Mouse (Mus musculus): Measurements from ENCODE around the gene Col16a1. TPM values are rescaled to one million over a fixed set of nuclear protein-coding genes. Genes with fewer than 3 reads are reported as not detected.

Gene Col16a1
- polyA plus RNA-seq, 1 experiment from 2014 or later: 2.3 TPM

DNA sequence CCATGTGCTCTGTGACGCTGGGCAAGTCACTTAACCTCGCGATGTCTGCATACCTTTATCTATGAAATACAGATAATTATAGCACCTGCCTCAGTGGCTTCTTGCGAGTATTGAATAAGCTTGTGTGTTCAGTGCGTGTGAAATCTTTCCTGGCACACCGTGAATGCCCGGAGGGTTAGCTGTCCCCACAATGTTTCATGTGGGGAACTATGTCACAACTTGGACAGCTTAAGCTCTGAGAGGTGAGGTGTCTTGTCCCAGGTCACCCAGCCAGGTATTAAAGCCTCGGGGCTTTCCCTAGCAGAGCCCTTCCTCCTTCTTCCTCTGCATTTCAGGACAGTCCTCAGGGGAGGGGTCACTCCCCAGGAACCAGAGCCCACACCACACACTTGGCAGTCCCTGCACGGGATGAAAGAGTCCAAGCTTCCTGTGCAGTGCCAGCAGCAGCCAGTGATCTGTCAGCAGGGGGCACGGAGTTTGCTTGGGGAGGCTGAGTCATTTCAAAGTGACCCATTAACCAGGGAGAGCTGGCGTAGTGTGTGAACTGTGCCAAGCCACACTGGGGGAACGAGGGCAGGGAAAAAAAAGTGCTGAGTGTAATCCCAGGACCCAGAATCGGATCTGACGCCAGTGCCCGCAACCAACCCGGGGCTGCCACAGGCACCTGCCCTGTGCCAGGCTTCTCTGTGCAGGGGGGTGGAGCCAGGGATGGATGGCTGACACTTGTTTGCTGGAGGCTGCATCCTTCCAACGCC lies 27.3 kb downstream of the Col16a1 start:
- no peak for DNase-seq (ENCODE audit: extremely low spot score, low spot score)
- no peaks in the 10 kb centered on the region for H3K9me3 ChIP-seq
- no peaks in the 10 kb centered on the region for H3K36me3 ChIP-seq (replicated peaks)
- peaks cover 54% of the 10 kb centered on the region for H3K27me3 ChIP-seq (ENCODE audit: poor library complexity, severe bottlenecking)
- H3K4me1 ChIP-seq: peaks cover 40% of the 10 kb centered on the region
- WGBS: 73% methylated on average over 17 of the region's 17 CpGs
- H3K27ac ChIP-seq: 0 out of 2 replicates have a peak overlapping the region, but pooled peaks have one; percentile 30
- no peak overlapping the region for H3K4me3 ChIP-seq

DNA sequence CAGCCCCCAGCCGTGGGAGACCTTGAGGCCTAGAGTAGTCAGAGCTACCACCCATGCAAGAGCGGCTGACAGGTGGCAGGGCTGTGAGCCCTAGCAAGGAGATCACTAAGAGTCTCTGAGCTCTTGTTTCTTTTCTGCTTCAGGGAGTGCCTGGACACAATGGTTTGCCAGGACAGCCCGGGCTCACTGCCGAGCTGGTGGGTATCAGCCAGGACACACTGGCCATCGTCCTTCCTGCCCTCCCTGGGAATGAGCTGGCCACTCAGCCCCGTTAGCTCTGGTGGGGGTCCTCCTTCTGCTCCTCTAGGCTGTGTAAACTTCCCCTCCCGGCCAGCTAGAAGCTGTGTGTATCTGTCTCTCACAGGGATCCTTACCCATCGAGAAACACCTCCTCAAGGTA lies 29.2 kb downstream of the Col16a1 start:
- H3K36me3 ChIP-seq (replicated peaks): no peaks in the 10 kb centered on the region
- H3K27ac ChIP-seq: no peak overlapping the region
- H3K9me3 ChIP-seq: no peaks in the 10 kb centered on the region
- H3K27me3 ChIP-seq (ENCODE audit: poor library complexity, severe bottlenecking): peaks cover 63% of the 10 kb centered on the region
- no peak for DNase-seq (ENCODE audit: extremely low spot score, low spot score)
- 44% methylated on average over 8 of the region's 8 CpGs for WGBS
- H3K4me3 ChIP-seq: no peak overlapping the region
- H3K4me1 ChIP-seq: peaks cover 49% of the 10 kb centered on the region

DNA sequence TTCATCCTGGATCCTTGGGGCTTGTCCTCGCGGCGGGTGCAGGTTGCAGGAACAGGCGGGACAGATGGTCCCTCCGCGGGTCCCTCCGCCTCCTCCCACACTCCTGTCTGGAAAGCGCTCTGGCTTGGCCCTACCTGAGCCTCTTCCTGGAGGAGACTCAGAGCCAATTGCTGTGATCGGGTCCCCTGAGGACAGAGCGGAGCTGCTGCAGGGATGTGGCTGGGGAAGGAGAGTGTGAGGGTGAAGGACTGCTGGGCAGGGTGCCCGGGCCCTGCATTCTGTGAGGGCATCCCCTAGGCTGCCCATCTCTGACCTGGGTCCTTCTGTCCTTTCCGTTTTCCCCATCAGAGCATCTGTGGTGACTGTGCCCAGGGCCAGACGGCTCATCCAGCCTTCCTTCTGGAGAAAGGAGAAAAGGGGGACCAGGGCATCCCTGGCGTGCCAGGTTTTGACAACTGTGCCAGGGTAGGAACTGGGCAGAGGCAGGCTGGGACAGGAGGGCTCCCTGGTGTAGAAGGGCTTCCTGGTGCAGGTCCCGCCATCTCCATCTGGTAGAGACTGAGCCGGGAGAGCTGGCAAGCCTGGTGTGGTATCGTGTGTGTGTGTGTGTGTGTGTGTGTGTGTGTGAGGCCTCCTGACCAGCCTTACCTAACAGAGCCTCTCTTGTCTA lies 31.3 kb downstream of the Col16a1 start:
- Histone ChIP-seq H3K27me3 (ENCODE audit: poor library complexity, severe bottlenecking) (peaks cover 71% of the 10 kb centered on the region), H3K9me3 (no peaks in the 10 kb centered on the region), H3K4me3 (no peak overlapping the region), H3K4me1 (peaks cover 64% of the 10 kb centered on the region), H3K36me3 (replicated peaks) (no peaks in the 10 kb centered on the region), H3K27ac (no peak overlapping the region)
- DNase-seq (ENCODE audit: extremely low spot score, low spot score): no peak
- 70% methylated on average over 17 of the region's 17 CpGs for WGBS

- Histone ChIP-seq H3K27me3 (ENCODE audit: poor library complexity, severe bottlenecking) (peaks cover 75% of the 10 kb centered on the region), H3K36me3 (replicated peaks) (no peaks in the 10 kb centered on the region), H3K9me3 (no peaks in the 10 kb centered on the region), H3K4me3 (no peak overlapping the region), H3K4me1 (peaks cover 70% of the 10 kb centered on the region), H3K27ac (no peak overlapping the region)
- 63% methylated on average over 3 of the region's 3 CpGs for WGBS
- DNase-seq (ENCODE audit: extremely low spot score, low spot score): no peak
These were observed 31.9 kb downstream of the Col16a1 start for GRCm38 (mm10) chr4:130079521-130079920.

GRCm38 (mm10) chr4:130081345-130082190 lies 33.9 kb downstream of the Col16a1 start:
- 84% methylated on average over 19 of the region's 19 CpGs for WGBS
- no peak overlapping the region for H3K4me3 ChIP-seq
- H3K9me3 ChIP-seq: no peaks in the 10 kb centered on the region
- H3K27me3 ChIP-seq (ENCODE audit: poor library complexity, severe bottlenecking): peaks cover 70% of the 10 kb centered on the region
- peaks cover 55% of the 10 kb centered on the region for H3K4me1 ChIP-seq
- peak overlapping the region; percentile 60; the same call in 1 of the 2 replicates for H3K27ac ChIP-seq
- H3K36me3 ChIP-seq (replicated peaks): no peaks in the 10 kb centered on the region
- DNase-seq (ENCODE audit: extremely low spot score, low spot score): no peak

DNA sequence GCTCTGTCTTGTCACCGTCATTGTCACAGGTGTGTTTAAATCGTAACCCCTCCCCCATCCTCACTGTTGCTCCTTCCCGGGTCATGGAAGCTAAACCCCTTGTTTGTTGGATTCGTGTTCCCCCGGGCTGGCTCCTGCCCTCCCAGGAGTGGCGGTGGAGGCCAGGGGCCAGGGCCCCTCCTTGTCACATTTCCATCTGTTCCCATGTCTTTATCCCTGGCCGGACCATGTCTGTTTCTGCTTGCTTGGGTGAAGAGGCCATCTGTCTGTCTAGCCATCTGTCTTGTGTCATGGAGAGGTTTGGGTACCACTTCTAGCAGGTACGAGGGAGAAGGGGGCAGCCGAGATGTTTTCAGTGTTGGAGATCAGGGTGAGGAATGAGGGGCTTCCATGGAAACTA lies 34.6 kb downstream of the Col16a1 start:
- H3K4me1 ChIP-seq: peaks cover 52% of the 10 kb centered on the region
- no peaks in the 10 kb centered on the region for H3K36me3 ChIP-seq (replicated peaks)
- H3K27me3 ChIP-seq (ENCODE audit: poor library complexity, severe bottlenecking): peaks cover 70% of the 10 kb centered on the region
- no peaks in the 10 kb centered on the region for H3K9me3 ChIP-seq
- WGBS: 69% methylated on average over 9 of the region's 9 CpGs
- no peak overlapping the region for H3K4me3 ChIP-seq
- no peak for DNase-seq (ENCODE audit: extremely low spot score, low spot score)
- H3K27ac ChIP-seq: 0 out of 2 replicates have a peak overlapping the region, but pooled peaks have one; percentile 25

GRCm38 (mm10) chr4:130084331-130084945 lies 36.8 kb downstream of the Col16a1 start:
- Histone ChIP-seq H3K4me3 (no peak overlapping the region), H3K27me3 (ENCODE audit: poor library complexity, severe bottlenecking) (peaks cover 70% of the 10 kb centered on the region), H3K36me3 (replicated peaks) (no peaks in the 10 kb centered on the region), H3K27ac (no peak overlapping the region), H3K4me1 (peaks cover 44% of the 10 kb centered on the region), H3K9me3 (no peaks in the 10 kb centered on the region)
- 56% methylated on average over 7 of the region's 7 CpGs for WGBS
- DNase-seq (ENCODE audit: extremely low spot score, low spot score): no peak

GRCm38 (mm10) chr4:130085246-130085820 lies 37.7 kb downstream of the Col16a1 start:
- H3K9me3 ChIP-seq: no peaks in the 10 kb centered on the region
- peaks cover 42% of the 10 kb centered on the region for H3K4me1 ChIP-seq
- peaks cover 64% of the 10 kb centered on the region for H3K27me3 ChIP-seq (ENCODE audit: poor library complexity, severe bottlenecking)
- H3K27ac ChIP-seq: no peak overlapping the region
- 78% methylated on average over 12 of the region's 12 CpGs for WGBS
- H3K36me3 ChIP-seq (replicated peaks): no peaks in the 10 kb centered on the region
- no peak overlapping the region for H3K4me3 ChIP-seq
- no peak for DNase-seq (ENCODE audit: extremely low spot score, low spot score)

DNA sequence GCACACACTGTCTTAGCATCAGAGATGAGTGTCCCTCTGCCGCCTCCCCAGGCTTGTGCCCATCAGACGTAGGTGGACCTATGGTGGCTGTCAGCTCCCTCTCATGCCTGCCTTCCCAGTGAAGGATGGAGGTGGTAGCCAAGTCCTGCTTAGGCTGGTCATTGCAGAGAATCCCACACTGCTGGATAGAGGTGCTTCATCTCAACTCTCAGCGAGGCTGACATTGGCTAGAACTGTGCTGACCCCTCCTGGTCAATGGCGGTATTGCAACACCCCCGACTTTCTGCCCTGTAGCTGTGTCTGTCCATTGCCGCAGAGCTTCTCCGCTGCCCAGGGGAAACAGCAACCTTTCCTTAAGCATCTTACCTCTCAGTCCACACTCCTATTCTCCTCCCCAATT lies 39.7 kb downstream of the Col16a1 start:
- H3K4me3 ChIP-seq: no peak overlapping the region
- no peak overlapping the region for H3K27ac ChIP-seq
- 10% methylated on average over 7 of the region's 7 CpGs for WGBS
- peaks cover 37% of the 10 kb centered on the region for H3K4me1 ChIP-seq
- peaks cover 63% of the 10 kb centered on the region for H3K27me3 ChIP-seq (ENCODE audit: poor library complexity, severe bottlenecking)
- peak; percentile 92 for DNase-seq (ENCODE audit: extremely low spot score, low spot score)
- H3K36me3 ChIP-seq (replicated peaks): no peaks in the 10 kb centered on the region
- H3K9me3 ChIP-seq: no peaks in the 10 kb centered on the region

DNA sequence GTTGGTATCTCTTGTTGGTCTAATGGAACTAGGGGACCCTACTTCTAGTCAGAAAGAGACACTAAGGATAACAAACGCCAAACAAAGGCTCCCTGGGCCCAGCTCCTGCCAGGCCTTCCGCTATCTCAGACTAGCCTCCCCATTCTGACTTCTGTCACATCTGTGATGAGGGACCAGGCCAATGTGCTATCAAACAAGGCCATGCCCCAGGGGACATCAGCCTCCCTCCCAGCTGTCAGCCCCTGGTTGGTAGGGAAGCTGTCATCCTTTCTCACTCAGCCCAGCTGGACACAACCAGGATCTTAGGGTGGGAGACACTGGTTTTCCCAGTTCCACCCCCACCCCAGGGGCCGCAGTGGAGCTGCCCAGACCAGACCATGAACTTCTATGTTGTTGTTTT lies 47.5 kb downstream of the Col16a1 start:
- Histone ChIP-seq H3K9me3 (no peaks in the 10 kb centered on the region), H3K27ac (0 out of 2 replicates have a peak overlapping the region, but pooled peaks have one; percentile 3), H3K36me3 (replicated peaks) (no peaks in the 10 kb centered on the region), H3K4me3 (no peak overlapping the region), H3K27me3 (ENCODE audit: poor library complexity, severe bottlenecking) (peaks cover 58% of the 10 kb centered on the region), H3K4me1 (peaks cover 68% of the 10 kb centered on the region)
- no peak for DNase-seq (ENCODE audit: extremely low spot score, low spot score)
- WGBS: 40% methylated on average over 3 of the region's 3 CpGs

DNA sequence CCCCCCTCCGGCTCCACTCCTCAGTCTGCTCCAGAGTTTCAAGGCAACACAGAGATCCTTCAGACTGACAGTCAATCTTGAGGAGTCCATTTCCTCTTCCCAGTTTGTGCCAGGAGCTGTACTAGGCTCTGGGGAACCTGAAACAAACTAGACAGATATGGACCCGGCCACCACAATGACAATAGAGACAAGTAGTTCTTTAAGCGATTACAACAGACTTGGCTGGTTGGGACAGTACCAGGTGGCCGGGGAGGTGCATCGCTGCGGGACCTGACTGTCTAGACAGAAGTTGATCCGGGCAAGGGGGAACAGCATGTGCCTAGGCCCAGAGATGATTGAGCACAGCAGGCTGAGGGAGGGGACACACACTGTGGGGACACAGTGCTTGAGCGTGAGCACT lies 53.5 kb downstream of the Col16a1 start:
- peak overlapping the region; percentile 66 for H3K27ac ChIP-seq

GRCm38 (mm10) chr4:130102111-130102651 lies 54.5 kb downstream of the Col16a1 start, which contains the start of gene Pef1:
Gene Pef1 (plus strand): TSS chr4:130102558.
- no peaks in the 10 kb centered on the region for H3K36me3 ChIP-seq (replicated peaks)
- H3K27me3 ChIP-seq (ENCODE audit: poor library complexity, severe bottlenecking): peaks cover 19% of the 10 kb centered on the region
- peaks cover 50% of the 10 kb centered on the region for H3K4me1 ChIP-seq
- peak within 1 kb of the TSS; percentile 72 for H3K27ac ChIP-seq
- no peak for DNase-seq (ENCODE audit: extremely low spot score, low spot score)
- 2% methylated on average over 6 of the region's 6 CpGs for whole genome bisulfite sequencing
- H3K4me3 ChIP-seq: no peak within 1 kb of the TSS
- peaks cover 4% of the 10 kb centered on the region; the same call in 1 of the 2 replicates for H3K9me3 ChIP-seq

More for the DNA sequence above, 53.5 kb downstream of the Col16a1 start:
- peaks cover 56% of the 10 kb centered on the region for H3K4me1 ChIP-seq
- H3K4me3 ChIP-seq: no peak overlapping the region
- peaks cover 4% of the 10 kb centered on the region; the same call in 1 of the 2 replicates for H3K9me3 ChIP-seq
- H3K36me3 ChIP-seq (replicated peaks): no peaks in the 10 kb centered on the region
- 39% methylated on average over 8 of the region's 8 CpGs for WGBS
- H3K27me3 ChIP-seq (ENCODE audit: poor library complexity, severe bottlenecking): peaks cover 22% of the 10 kb centered on the region
- DNase-seq (ENCODE audit: extremely low spot score, low spot score): no peak
